Mouse (Mus musculus) ES-CJ7 (cell line): Measurements from ENCODE around the gene Efemp1.
A peak's percentile ranks its signal among the peaks of the same experiment; 100 is the strongest.

Source experiments
- DNase-seq: peaks from one replicate; pipeline ENCODE4 v3.0.0; 2011; ENCODE audit warnings: low read depth, low spot score

Efemp1 gene

DNA sequence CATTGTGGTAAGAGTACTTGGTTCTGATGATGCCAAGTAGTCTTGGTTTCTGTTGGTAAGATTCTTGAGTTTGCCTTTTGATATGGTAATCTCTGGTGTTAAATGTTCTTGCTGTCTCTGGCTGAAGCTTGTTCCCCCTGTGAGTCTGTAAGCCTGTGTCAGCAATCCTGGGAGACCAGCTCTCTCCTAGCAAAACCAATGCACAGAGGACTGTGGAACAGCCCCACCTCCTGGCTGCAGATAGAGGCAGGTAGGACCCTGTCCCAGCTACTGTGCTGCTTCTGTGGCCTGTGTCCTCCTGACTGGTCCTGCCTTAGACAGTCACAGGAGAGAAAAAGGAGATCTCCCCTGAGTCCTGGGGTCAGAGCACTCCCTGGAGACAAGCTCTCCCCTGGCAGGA, 81.4 kb downstream of the Efemp1 start:
- peak; percentile 45 for DNase-seq

DNA sequence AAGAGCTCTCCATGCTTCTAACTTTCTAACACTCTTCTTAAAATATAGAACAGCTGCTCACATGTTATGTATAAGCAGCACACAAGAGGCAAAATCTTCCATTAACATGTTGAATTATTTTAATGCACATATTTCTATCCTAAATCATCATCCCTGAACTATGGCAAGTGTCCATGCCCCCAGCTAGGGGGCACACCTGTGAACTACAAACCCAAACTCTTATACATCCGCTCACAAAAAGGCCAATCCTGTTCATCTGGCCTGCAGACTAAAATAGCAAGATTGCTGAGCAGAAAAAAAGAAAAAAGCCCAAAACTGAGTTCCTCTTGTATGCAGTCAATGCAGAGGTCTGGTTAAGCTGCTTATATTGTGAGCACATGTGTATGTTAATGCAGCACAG, 86.6 kb downstream of the Efemp1 start:
- no peak for DNase-seq

DNA sequence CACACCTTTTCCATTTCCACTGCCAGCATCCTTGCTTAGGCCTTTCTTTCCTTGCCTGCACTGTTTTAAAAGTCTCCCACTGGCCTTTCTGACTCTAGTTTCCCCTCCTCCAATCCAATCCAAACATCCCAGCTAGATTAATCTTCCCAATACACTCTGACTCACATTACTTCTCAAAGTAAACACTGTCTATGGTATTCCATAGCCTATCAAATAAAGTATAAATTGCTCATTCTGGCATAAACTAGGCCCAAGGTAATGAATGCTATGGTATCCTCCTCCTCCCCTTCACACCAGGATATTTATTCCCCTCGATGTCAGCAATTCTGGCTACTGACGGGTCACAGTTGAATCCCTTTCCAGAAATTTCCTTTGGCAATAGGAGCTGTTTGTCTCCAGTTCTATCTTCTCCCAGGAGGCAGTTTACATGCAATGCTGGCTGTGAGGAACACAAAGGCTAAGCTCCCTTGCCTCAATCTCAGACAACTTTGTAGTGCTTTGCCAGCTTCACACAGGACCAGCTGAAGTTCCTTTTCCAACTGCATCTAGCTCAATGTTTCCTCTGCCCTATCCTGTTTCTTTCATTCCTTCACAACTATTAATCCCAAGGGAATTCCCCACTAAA, 98.7 kb downstream of the Efemp1 start:
- DNase-seq, result no peak

DNA sequence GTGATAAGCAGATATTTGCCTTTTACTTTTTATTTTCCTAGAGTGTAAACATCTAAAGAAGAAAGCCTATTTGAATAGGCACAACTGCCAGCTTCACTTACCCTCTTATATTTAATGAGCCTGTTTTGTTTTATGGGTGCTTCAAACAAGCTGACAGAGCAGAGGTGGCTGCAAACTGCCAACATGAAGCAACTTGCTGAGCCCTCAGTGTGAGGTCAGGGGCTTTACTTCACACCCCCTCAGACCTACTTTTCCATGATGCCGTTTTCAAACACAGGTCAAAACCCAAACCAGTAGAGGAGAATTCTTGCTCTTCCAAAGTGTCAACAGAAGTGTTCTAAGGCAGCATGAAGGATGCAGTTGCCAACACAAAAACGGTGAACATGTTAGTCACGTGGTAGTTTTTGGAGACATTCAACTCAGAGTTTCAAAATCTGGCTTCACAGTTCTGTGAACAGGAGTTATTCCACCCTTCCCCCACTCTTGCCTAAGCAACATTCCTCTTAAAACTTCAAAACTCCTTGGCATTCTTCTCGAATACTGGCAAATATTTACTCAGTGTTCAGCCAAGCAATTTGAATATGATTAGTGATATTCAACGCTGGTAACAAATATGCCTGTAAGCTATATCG, 101.8 kb downstream of the Efemp1 start:
- no peak for DNase-seq

DNA sequence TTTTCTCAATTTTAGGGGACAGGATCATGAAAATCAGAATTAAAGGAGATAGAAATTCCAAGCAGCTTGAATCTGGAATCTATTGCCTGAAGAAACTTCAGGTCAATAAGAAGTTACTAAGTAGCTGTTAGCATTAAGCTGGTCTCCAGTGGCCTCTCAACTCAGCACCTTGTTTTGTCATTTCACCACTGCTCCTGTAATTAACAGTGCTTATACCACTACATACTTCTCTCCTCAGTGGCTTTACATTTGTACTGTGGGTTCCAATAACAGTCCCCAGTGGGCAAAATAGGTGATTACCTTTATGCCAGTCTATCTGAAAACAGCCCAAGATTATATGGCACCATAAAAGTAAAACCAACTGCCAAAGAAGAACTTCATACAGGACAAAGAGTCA, 102.3 kb downstream of the Efemp1 start:
- no peak for DNase-seq

DNA sequence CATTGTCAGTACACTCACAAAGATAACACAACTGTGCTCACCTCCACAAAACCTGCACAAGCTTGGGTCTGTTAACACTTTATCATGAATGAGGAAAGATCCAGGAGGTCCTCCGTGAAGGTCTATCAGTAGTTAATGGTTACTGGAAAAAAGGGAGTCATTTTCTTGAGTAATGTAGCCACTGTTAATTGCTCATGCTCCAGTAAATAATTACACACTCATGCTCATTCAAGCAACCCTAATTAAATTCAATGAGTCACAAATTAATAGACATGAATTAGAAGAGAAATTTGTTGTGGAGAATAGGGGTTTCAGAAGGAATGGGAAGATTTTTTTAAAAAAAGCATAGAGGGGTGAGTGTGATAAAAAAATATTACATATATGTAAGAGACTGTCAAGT, 108.4 kb downstream of the Efemp1 start:
- no peak for DNase-seq
